Mouse (Mus musculus): ENCODE measurements around the gene Rassf10. TPM values are rescaled to one million over a fixed set of nuclear protein-coding genes. Genes with fewer than 3 reads are reported as not detected.
A peak's percentile ranks its signal among the peaks of the same experiment; 100 is the strongest.

The Rassf10 gene
- under 0.01 and 0.07 TPM in 2 replicates for total RNA-seq (2014; rRNA removed)
- 0.02 and 0.05 TPM in 2 replicates for polyA plus RNA-seq (2012; rRNA removed)

- H3K27me3 ChIP-seq (ENCODE audit: control insufficient read depth, insufficient read depth, low read length) = peaks cover 16% of the 10 kb centered on the region
- 2% methylated on average over 41 of the region's 41 CpGs for WGBS
- peak within 1 kb of the TSS; percentile 58; the same call in 1 of the 2 replicates for H3K4me3 ChIP-seq (ENCODE audit: insufficient read depth, low read depth, low read length)
- no peak within 1 kb of the TSS for H3K27ac ChIP-seq (replicated peaks; ENCODE audit: insufficient read depth, low read depth, low read length)
- peak within 1 kb of the TSS; percentile 21; the same call in 1 of the 2 replicates for H3K9ac ChIP-seq (ENCODE audit: low read depth, low read length)
- no peak for TF ChIP-seq CTCF (IDR thresholded peaks at IDR 0.05; ENCODE audit: low read depth, low read length)
- TF ChIP-seq POLR2A (IDR thresholded peaks at IDR 0.05; ENCODE audit: extremely low read depth, insufficient read depth, low read length) = 0 out of 2 replicates have a peak, but pooled peaks have one; percentile 32
- H3K4me1 ChIP-seq (ENCODE audit: control insufficient read depth, insufficient read depth, low read length) = peaks cover 2% of the 10 kb centered on the region; the same call in 1 of the 2 replicates
- H3K79me2 ChIP-seq (ENCODE audit: control insufficient read depth, insufficient read depth, low read length) = no peaks in the 10 kb centered on the region
- peak; percentile 60 for DNase-seq (ENCODE audit: extremely low read depth, low read depth, low spot score)
- H3K36me3 ChIP-seq (ENCODE audit: control insufficient read depth, insufficient read depth, low read length) = no peaks in the 10 kb centered on the region
Observed at GRCm38 (mm10) chr7:112953777-112954291, at the start of gene Rassf10. TSS of gene Rassf10 (plus strand) at chr7:112953962.

- H3K4me3 ChIP-seq (ENCODE audit: insufficient read depth, low read depth, low read length) = no peak overlapping the region
- H3K79me2 ChIP-seq (ENCODE audit: control insufficient read depth, insufficient read depth, low read length) = no peaks in the 10 kb centered on the region
- no peaks in the 10 kb centered on the region; the same call in 1 of the 2 replicates for H3K27me3 ChIP-seq (ENCODE audit: control insufficient read depth, insufficient read depth, low read length)
- no peaks in the 10 kb centered on the region for H3K36me3 ChIP-seq (ENCODE audit: control insufficient read depth, insufficient read depth, low read length)
- TF ChIP-seq POLR2A (IDR thresholded peaks at IDR 0.05; ENCODE audit: extremely low read depth, insufficient read depth, low read length) = no peak
- no peak for TF ChIP-seq CTCF (IDR thresholded peaks at IDR 0.05; ENCODE audit: low read depth, low read length)
- 96% methylated on average over 5 of the region's 5 CpGs for WGBS
- H3K4me1 ChIP-seq (ENCODE audit: control insufficient read depth, insufficient read depth, low read length) = no peaks in the 10 kb centered on the region
- H3K27ac ChIP-seq (replicated peaks; ENCODE audit: insufficient read depth, low read depth, low read length) = no peak overlapping the region
- no peak overlapping the region for H3K9ac ChIP-seq (ENCODE audit: low read depth, low read length)
- DNase-seq (ENCODE audit: extremely low read depth, low read depth, low spot score) = no peak
Observed at GRCm38 (mm10) chr7:112906848-112907247, 46.9 kb upstream of the Rassf10 start.

GRCm38 (mm10) chr7:112907468-112907867 lies 46.3 kb upstream of the Rassf10 start:
- Histone ChIP-seq H3K27ac (replicated peaks; ENCODE audit: insufficient read depth, low read depth, low read length) (no peak overlapping the region), H3K27me3 (ENCODE audit: control insufficient read depth, insufficient read depth, low read length) (no peaks in the 10 kb centered on the region; the same call in 1 of the 2 replicates), H3K4me3 (ENCODE audit: insufficient read depth, low read depth, low read length) (no peak overlapping the region), H3K79me2 (ENCODE audit: control insufficient read depth, insufficient read depth, low read length) (no peaks in the 10 kb centered on the region), H3K4me1 (ENCODE audit: control insufficient read depth, insufficient read depth, low read length) (no peaks in the 10 kb centered on the region), H3K9ac (ENCODE audit: low read depth, low read length) (no peak overlapping the region), H3K36me3 (ENCODE audit: control insufficient read depth, insufficient read depth, low read length) (no peaks in the 10 kb centered on the region)
- TF ChIP-seq CTCF (IDR thresholded peaks at IDR 0.05; ENCODE audit: low read depth, low read length) (no peak), POLR2A (IDR thresholded peaks at IDR 0.05; ENCODE audit: extremely low read depth, insufficient read depth, low read length) (no peak)
- 85% methylated on average over 2 of the region's 2 CpGs for WGBS
- DNase-seq (ENCODE audit: extremely low read depth, low read depth, low spot score) = no peak

- Histone ChIP-seq H3K9ac (ENCODE audit: low read depth, low read length) (no peak overlapping the region), H3K36me3 (ENCODE audit: control insufficient read depth, insufficient read depth, low read length) (no peaks in the 10 kb centered on the region), H3K4me1 (ENCODE audit: control insufficient read depth, insufficient read depth, low read length) (no peaks in the 10 kb centered on the region), H3K79me2 (ENCODE audit: control insufficient read depth, insufficient read depth, low read length) (no peaks in the 10 kb centered on the region), H3K4me3 (ENCODE audit: insufficient read depth, low read depth, low read length) (no peak overlapping the region), H3K27me3 (ENCODE audit: control insufficient read depth, insufficient read depth, low read length) (no peaks in the 10 kb centered on the region; the same call in 1 of the 2 replicates), H3K27ac (replicated peaks; ENCODE audit: insufficient read depth, low read depth, low read length) (no peak overlapping the region)
- WGBS = 92% methylated on average over 10 of the region's 10 CpGs
- TF ChIP-seq POLR2A (IDR thresholded peaks at IDR 0.05; ENCODE audit: extremely low read depth, insufficient read depth, low read length) (no peak), CTCF (IDR thresholded peaks at IDR 0.05; ENCODE audit: low read depth, low read length) (no peak)
- DNase-seq (ENCODE audit: extremely low read depth, low read depth, low spot score) = no peak
Observed at GRCm38 (mm10) chr7:112909164-112909563, 44.6 kb upstream of the Rassf10 start.

GRCm38 (mm10) chr7:112912969-112913368 lies 40.8 kb upstream of the Rassf10 start:
- no peaks in the 10 kb centered on the region; the same call in 1 of the 2 replicates for H3K27me3 ChIP-seq (ENCODE audit: control insufficient read depth, insufficient read depth, low read length)
- WGBS = 88% methylated on average over 3 of the region's 3 CpGs
- H3K4me3 ChIP-seq (ENCODE audit: insufficient read depth, low read depth, low read length) = no peak overlapping the region
- H3K79me2 ChIP-seq (ENCODE audit: control insufficient read depth, insufficient read depth, low read length) = no peaks in the 10 kb centered on the region
- no peak for DNase-seq (ENCODE audit: extremely low read depth, low read depth, low spot score)
- no peak for TF ChIP-seq CTCF (IDR thresholded peaks at IDR 0.05; ENCODE audit: low read depth, low read length)
- no peak for TF ChIP-seq POLR2A (IDR thresholded peaks at IDR 0.05; ENCODE audit: extremely low read depth, insufficient read depth, low read length)
- no peaks in the 10 kb centered on the region for H3K36me3 ChIP-seq (ENCODE audit: control insufficient read depth, insufficient read depth, low read length)
- no peaks in the 10 kb centered on the region for H3K4me1 ChIP-seq (ENCODE audit: control insufficient read depth, insufficient read depth, low read length)
- H3K9ac ChIP-seq (ENCODE audit: low read depth, low read length) = no peak overlapping the region
- no peak overlapping the region for H3K27ac ChIP-seq (replicated peaks; ENCODE audit: insufficient read depth, low read depth, low read length)

GRCm38 (mm10) chr7:112915571-112915970 lies 38.2 kb upstream of the Rassf10 start:
- H3K27ac ChIP-seq (replicated peaks; ENCODE audit: insufficient read depth, low read depth, low read length) = no peak overlapping the region
- H3K4me3 ChIP-seq (ENCODE audit: insufficient read depth, low read depth, low read length) = no peak overlapping the region
- no peaks in the 10 kb centered on the region for H3K79me2 ChIP-seq (ENCODE audit: control insufficient read depth, insufficient read depth, low read length)
- no peaks in the 10 kb centered on the region for H3K4me1 ChIP-seq (ENCODE audit: control insufficient read depth, insufficient read depth, low read length)
- DNase-seq (ENCODE audit: extremely low read depth, low read depth, low spot score) = no peak
- 93% methylated on average over 4 of the region's 4 CpGs for WGBS
- no peak overlapping the region for H3K9ac ChIP-seq (ENCODE audit: low read depth, low read length)
- no peaks in the 10 kb centered on the region for H3K27me3 ChIP-seq (ENCODE audit: control insufficient read depth, insufficient read depth, low read length)
- TF ChIP-seq CTCF (IDR thresholded peaks at IDR 0.05; ENCODE audit: low read depth, low read length) (no peak), POLR2A (IDR thresholded peaks at IDR 0.05; ENCODE audit: extremely low read depth, insufficient read depth, low read length) (no peak)
- H3K36me3 ChIP-seq (ENCODE audit: control insufficient read depth, insufficient read depth, low read length) = no peaks in the 10 kb centered on the region
